Mouse (Mus musculus) kidney, embryonic 15.5 days (tissue): ENCODE results near the gene Gm28305. TPM values are rescaled to one million over a fixed set of nuclear protein-coding genes. Genes with fewer than 3 reads are reported as not detected.

ENCODE experiments used
- ATAC-seq: fragments of 200-750 bp; cut with Nextera tagmentation; replicated peaks from 2 replicates; pipeline ENCODE4 v1.8.0; 2017; ENCODE audit warnings: moderate TSS enrichment; ENCODE audit not compliant: low FRiP score
- H3K27ac ChIP-seq: fragments of 300-500 bp; sonication (generic); 2 replicates; pipeline ENCODE4 v1.5.1; 2015; ENCODE audit warnings: mild to moderate bottlenecking, inconsistent platforms
- H3K27me3 ChIP-seq: fragments of 300-500 bp; sonication (generic); 2 replicates; pipeline ENCODE4 v1.6.1; 2015; ENCODE audit warnings: inconsistent platforms
- H3K36me3 ChIP-seq: fragments of 300-500 bp; sonication (generic); 2 replicates; pipeline ENCODE4 v1.6.1; 2015; ENCODE audit warnings: inconsistent platforms
- H3K4me1 ChIP-seq: fragments of 300-500 bp; sonication (generic); 2 replicates; pipeline ENCODE4 v1.6.1; 2015; ENCODE audit warnings: inconsistent platforms
- H3K4me2 ChIP-seq: fragments of 300-500 bp; sonication (generic); 2 replicates; pipeline ENCODE4 v1.6.1; 2015; ENCODE audit warnings: moderate library complexity, mild to moderate bottlenecking, inconsistent platforms
- H3K4me3 ChIP-seq: fragments of 300-500 bp; sonication (generic); replicated peaks from 2 replicates; pipeline ENCODE4 v1.5.1; 2015; ENCODE audit warnings: mild to moderate bottlenecking, inconsistent platforms
- H3K9ac ChIP-seq: fragments of 300-500 bp; sonication (generic); 2 replicates; pipeline ENCODE4 v1.6.1; 2015; ENCODE audit warnings: mild to moderate bottlenecking, inconsistent platforms
- H3K9me3 ChIP-seq: fragments of 300-500 bp; sonication (generic); replicated peaks from 2 replicates; pipeline ENCODE4 v1.6.1; 2016; ENCODE audit warnings: inconsistent platforms
- WGBS: fragments of 180-500 bp; shearing (Covaris S2); methylation state at CpG from one replicate; pipeline ENCODE4 v1.1.7; 2015; ENCODE audit warnings: mixed read lengths; 5-methylcytosine and 5-hydroxymethylcytosine counted together
- polyA plus RNA-seq: library from polyadenylated mRNA; unstranded; fragments of >200 nt; fragmentation: Nextera tagmentation; extraction: Ambion mirVana; gene quantifications from 2 replicates; pipeline ENCODE4 v1.2.1, GENCODE M21; 2015

Gm28305 gene
- polyA plus RNA-seq, 1 experiment from 2014 or later, result not detected

GRCm38 (mm10) chr9:104104986-104105385 is 64.5 kb downstream of the Gm28305 start:
- no peak overlapping the region for H3K9ac ChIP-seq
- H3K27ac ChIP-seq, result no peak overlapping the region
- H3K36me3 ChIP-seq, result no peaks in the 10 kb centered on the region
- no peaks in the 10 kb centered on the region for H3K9me3 ChIP-seq
- no peak for ATAC-seq
- WGBS, result 95% methylated on average over 2 of the region's 2 CpGs
- H3K4me2 ChIP-seq, result no peak overlapping the region
- no peak overlapping the region for H3K4me3 ChIP-seq
- peaks cover 23% of the 10 kb centered on the region for H3K4me1 ChIP-seq
- H3K27me3 ChIP-seq, result no peaks in the 10 kb centered on the region

- H3K9ac ChIP-seq, result no peak overlapping the region
- no peak for ATAC-seq
- peaks cover 11% of the 10 kb centered on the region for H3K4me1 ChIP-seq
- WGBS, result 73% methylated on average over 9 of the region's 9 CpGs
- no peaks in the 10 kb centered on the region for H3K36me3 ChIP-seq
- no peak overlapping the region for H3K27ac ChIP-seq
- H3K9me3 ChIP-seq, result no peaks in the 10 kb centered on the region
- H3K4me3 ChIP-seq, result no peak overlapping the region
- H3K27me3 ChIP-seq, result no peaks in the 10 kb centered on the region
- no peak overlapping the region for H3K4me2 ChIP-seq
Observed at GRCm38 (mm10) chr9:104106930-104107329, 66.5 kb downstream of the Gm28305 start.

GRCm38 (mm10) chr9:104107482-104107881 is 67.0 kb downstream of the Gm28305 start:
- Histone ChIP-seq H3K9ac (no peak overlapping the region), H3K4me2 (no peak overlapping the region), H3K27me3 (no peaks in the 10 kb centered on the region), H3K27ac (no peak overlapping the region), H3K36me3 (no peaks in the 10 kb centered on the region), H3K4me1 (peaks cover 6% of the 10 kb centered on the region), H3K4me3 (no peak overlapping the region), H3K9me3 (no peaks in the 10 kb centered on the region)
- 61% methylated on average over 6 of the region's 6 CpGs for WGBS
- ATAC-seq, result 0 out of 2 replicates have a peak, but pooled peaks have one; percentile 40

GRCm38 (mm10) chr9:104108571-104109143 is 68.2 kb downstream of the Gm28305 start:
- Histone ChIP-seq H3K27ac (no peak overlapping the region), H3K4me3 (no peak overlapping the region), H3K9me3 (no peaks in the 10 kb centered on the region), H3K27me3 (no peaks in the 10 kb centered on the region), H3K9ac (no peak overlapping the region), H3K36me3 (no peaks in the 10 kb centered on the region), H3K4me2 (no peak overlapping the region), H3K4me1 (no peaks in the 10 kb centered on the region)
- ATAC-seq, result no peak
- 74% methylated on average over 2 of the region's 2 CpGs for WGBS

GRCm38 (mm10) chr9:104109151-104109550 is 68.7 kb downstream of the Gm28305 start:
- 89% methylated on average over 5 of the region's 5 CpGs for WGBS
- Histone ChIP-seq H3K9me3 (no peaks in the 10 kb centered on the region), H3K4me1 (no peaks in the 10 kb centered on the region), H3K36me3 (no peaks in the 10 kb centered on the region), H3K4me2 (no peak overlapping the region), H3K4me3 (no peak overlapping the region), H3K27ac (no peak overlapping the region), H3K9ac (no peak overlapping the region), H3K27me3 (no peaks in the 10 kb centered on the region)
- ATAC-seq, result no peak

GRCm38 (mm10) chr9:104123101-104123500 is 82.6 kb downstream of the Gm28305 start:
- Histone ChIP-seq H3K27me3 (peaks cover 2% of the 10 kb centered on the region; the same call in 1 of the 2 replicates), H3K9me3 (no peaks in the 10 kb centered on the region), H3K27ac (peak overlapping the region; percentile 85), H3K4me2 (0 out of 2 replicates have a peak overlapping the region, but pooled peaks have one; percentile 15), H3K4me3 (no peak overlapping the region), H3K36me3 (no peaks in the 10 kb centered on the region), H3K4me1 (peaks cover 41% of the 10 kb centered on the region), H3K9ac (no peak overlapping the region)
- peak; percentile 48 for ATAC-seq
- 33% methylated on average over 5 of the region's 5 CpGs for WGBS

- H3K27me3 ChIP-seq, result peaks cover 2% of the 10 kb centered on the region; the same call in 1 of the 2 replicates
- H3K9ac ChIP-seq, result no peak overlapping the region
- H3K4me3 ChIP-seq, result no peak overlapping the region
- H3K36me3 ChIP-seq, result no peaks in the 10 kb centered on the region
- H3K4me2 ChIP-seq, result peak overlapping the region; percentile 39
- 7% methylated on average over 5 of the region's 5 CpGs for WGBS
- no peaks in the 10 kb centered on the region for H3K9me3 ChIP-seq
- ATAC-seq, result peak; percentile 61
- H3K4me1 ChIP-seq, result peaks cover 39% of the 10 kb centered on the region
- H3K27ac ChIP-seq, result peak overlapping the region; percentile 85
Observed at GRCm38 (mm10) chr9:104123622-104124021, 83.2 kb downstream of the Gm28305 start.

Other genes starting within 250 kb of the Gm28305 start
- gene Nphp3, start 38.1 kb upstream of the Gm28305 start, polyA plus RNA-seq, result 5.9 and 6.7 TPM in 2 replicates
- gene Uba5, start 22.5 kb downstream of the Gm28305 start, polyA plus RNA-seq, result 47.8 and 50.3 TPM in 2 replicates
- gene Acad11, start 22.7 kb downstream of the Gm28305 start, polyA plus RNA-seq, result 11.8 and 12.6 TPM in 2 replicates
- 1.8 and 3.1 TPM in 2 replicates for gene Ackr4, start 86.3 kb downstream of the Gm28305 start, polyA plus RNA-seq
- gene Dnajc13, start 222.3 kb downstream of the Gm28305 start, polyA plus RNA-seq, result 19.9 and 23.0 TPM in 2 replicates